Mouse (Mus musculus) common myeloid progenitor, adult 5-6 weeks (primary cell): ENCODE results near the gene Olfr177. TPM values are rescaled to one million over a fixed set of nuclear protein-coding genes. Genes with fewer than 3 reads are reported as not detected.

ENCODE experiments used
- ATAC-seq: replicated peaks from 2 replicates; pipeline ENCODE4 v1.8.0; 2016; ENCODE audit warnings: low read depth, mild to moderate bottlenecking, moderate TSS enrichment, inconsistent platforms; ENCODE audit not compliant: poor library complexity, severe bottlenecking
- total RNA-seq: library from RNA; stranded (forward); fragments of 200-1000, 187-1606 nt; gene quantifications from 2 replicates; pipeline ENCODE4 v1.2.3, GENCODE M21; 2017

Gene Olfr177
- not detected in 2 replicates for total RNA-seq

- no peak for ATAC-seq
These were observed at the start of gene Olfr177 for GRCm38 (mm10) chr16:58874668-58875067. TSS of gene Olfr177 (minus strand) at chr16:58874768.

- no peak for ATAC-seq
These were observed 17.4 kb upstream of the Olfr177 start, which contains the start of gene Olfr178 for GRCm38 (mm10) chr16:58891963-58892362. TSS of gene Olfr178 (minus strand) at chr16:58892063.

GRCm38 (mm10) chr16:58884416-58884815 lies 9.8 kb upstream of the Olfr177 start:
- ATAC-seq, result no peak

- no peak for ATAC-seq
These were observed 13.1 kb downstream of the Olfr177 start for GRCm38 (mm10) chr16:58861479-58861878.

GRCm38 (mm10) chr16:58860032-58860737 lies 14.4 kb downstream of the Olfr177 start:
- ATAC-seq, result no peak

- ATAC-seq, result no peak
These were observed 47.7 kb downstream of the Olfr177 start, which contains the start of gene Olfr175-ps1 for GRCm38 (mm10) chr16:58826732-58827319. TSS of gene Olfr175-ps1 (minus strand) at chr16:58826782.

Other genes starting within 250 kb of the Olfr177 start
- gene E330017A01Rik, start 236.0 kb downstream of the Olfr177 start, total RNA-seq, result not detected in 2 replicates
- 57.3 and 76.1 TPM in 2 replicates for gene Cpox, start 204.5 kb downstream of the Olfr177 start, total RNA-seq
- not detected in 2 replicates for gene Gpr15, start 155.7 kb downstream of the Olfr177 start, total RNA-seq
- 24.0 TPM in 2 replicates for gene Cldnd1, start 146.9 kb downstream of the Olfr177 start, total RNA-seq
- not detected in 2 replicates for gene Olfr172, start 111.6 kb downstream of the Olfr177 start, total RNA-seq
- gene Olfr173, start 74.5 kb downstream of the Olfr177 start, total RNA-seq, result not detected in 2 replicates
- not detected in 2 replicates for gene Olfr175-ps1, start 48.0 kb downstream of the Olfr177 start, total RNA-seq
- not detected in 2 replicates for gene Olfr178, start 17.3 kb upstream of the Olfr177 start, total RNA-seq
- not detected in 2 replicates for gene Olfr181, start 54.0 kb upstream of the Olfr177 start, total RNA-seq
- gene Olfr180, start 54.6 kb upstream of the Olfr177 start, total RNA-seq, result not detected in 2 replicates
- not detected in 2 replicates for gene Olfr183, start 120.6 kb upstream of the Olfr177 start, total RNA-seq
- not detected in 2 replicates for gene Olfr186, start 155.5 kb upstream of the Olfr177 start, total RNA-seq
- not detected in 2 replicates for gene Olfr187, start 165.0 kb upstream of the Olfr177 start, total RNA-seq
- gene Olfr190, start 203.2 kb upstream of the Olfr177 start, total RNA-seq, result not detected in 2 replicates
- not detected in 2 replicates for gene Olfr191, start 215.1 kb upstream of the Olfr177 start, total RNA-seq
- not detected in 2 replicates for gene Olfr193, start 237.1 kb upstream of the Olfr177 start, total RNA-seq
- not detected in 2 replicates for gene Olfr194, start 246.3 kb upstream of the Olfr177 start, total RNA-seq